Mouse (Mus musculus) hindbrain, embryonic 14.5 days (tissue): ENCODE measurements around the gene Atf7ip2. TPM values are rescaled to one million over a fixed set of nuclear protein-coding genes. Genes with fewer than 3 reads are reported as not detected.

ENCODE experiments used
- ATAC-seq: fragments of 200-750 bp; cut with Nextera tagmentation; 2 replicates; pipeline ENCODE4 v1.8.0; 2017; ENCODE audit warnings: moderate number of reproducible peaks, mild to moderate bottlenecking, moderate TSS enrichment, moderate library complexity; ENCODE audit not compliant: low FRiP score
- DNase-seq: peaks from one replicate; pipeline ENCODE4 v3.0.0-alpha.2; 2015; ENCODE audit warnings: low spot score
- H3K27ac ChIP-seq: fragments of 300-500 bp; sonication (generic); 2 replicates; pipeline ENCODE4 v1.5.1; 2014; ENCODE audit warnings: mild to moderate bottlenecking, moderate library complexity
- H3K27me3 ChIP-seq: fragments of 300-500 bp; sonication (generic); 2 replicates; pipeline ENCODE4 v1.6.1; 2014; ENCODE audit warnings: mild to moderate bottlenecking, low read length, mixed read lengths; ENCODE audit not compliant: control insufficient read depth, insufficient read depth
- H3K36me3 ChIP-seq: fragments of 300-500 bp; sonication (generic); replicated peaks from 2 replicates; pipeline ENCODE4 v1.6.1; 2014; ENCODE audit not compliant: control insufficient read depth, insufficient read depth
- H3K4me1 ChIP-seq: fragments of 300-500 bp; sonication (generic); replicated peaks from 2 replicates; pipeline ENCODE4 v1.6.1; 2014; ENCODE audit warnings: antibody characterized with exemption, low read length, mixed read lengths; ENCODE audit not compliant: control insufficient read depth, insufficient read depth
- H3K4me2 ChIP-seq: fragments of 300-500 bp; sonication (generic); replicated peaks from 2 replicates; pipeline ENCODE4 v1.6.1; 2014; ENCODE audit warnings: mild to moderate bottlenecking, moderate library complexity
- H3K4me3 ChIP-seq: fragments of 300-500 bp; sonication (generic); replicated peaks from 2 replicates; pipeline ENCODE4 v1.5.1; 2014; ENCODE audit warnings: mild to moderate bottlenecking, low read length
- H3K9ac ChIP-seq: fragments of 300-500 bp; sonication (generic); 2 replicates; pipeline ENCODE4 v1.6.1; 2014
- H3K9me3 ChIP-seq: fragments of 300-500 bp; sonication (generic); 2 replicates; pipeline ENCODE4 v1.6.1; 2016; ENCODE audit warnings: low read length; ENCODE audit not compliant: control insufficient read depth
- WGBS: fragments of 180-500 bp; shearing (Covaris S2); extraction: QIAGEN DNeasy Blood & Tissue Kit; methylation state at CpG from one replicate; pipeline ENCODE4 v1.1.7; 2014; 5-methylcytosine and 5-hydroxymethylcytosine counted together
- microRNA-seq: library from miRNA; unstranded; fragments of <30 nt; microRNA quantifications from one replicate; pipeline ENCODE4, GENCODE M21; 2016
- polyA plus RNA-seq: library from polyadenylated mRNA; unstranded; fragments of >200 nt; fragmentation: Nextera tagmentation; extraction: Ambion mirVana; gene quantifications from 2 replicates; pipeline ENCODE4 v1.2.1, GENCODE M21; 2014

The Atf7ip2 gene
- polyA plus RNA-seq, 1 experiment from 2014 or later, result 0.29 TPM

DNA sequence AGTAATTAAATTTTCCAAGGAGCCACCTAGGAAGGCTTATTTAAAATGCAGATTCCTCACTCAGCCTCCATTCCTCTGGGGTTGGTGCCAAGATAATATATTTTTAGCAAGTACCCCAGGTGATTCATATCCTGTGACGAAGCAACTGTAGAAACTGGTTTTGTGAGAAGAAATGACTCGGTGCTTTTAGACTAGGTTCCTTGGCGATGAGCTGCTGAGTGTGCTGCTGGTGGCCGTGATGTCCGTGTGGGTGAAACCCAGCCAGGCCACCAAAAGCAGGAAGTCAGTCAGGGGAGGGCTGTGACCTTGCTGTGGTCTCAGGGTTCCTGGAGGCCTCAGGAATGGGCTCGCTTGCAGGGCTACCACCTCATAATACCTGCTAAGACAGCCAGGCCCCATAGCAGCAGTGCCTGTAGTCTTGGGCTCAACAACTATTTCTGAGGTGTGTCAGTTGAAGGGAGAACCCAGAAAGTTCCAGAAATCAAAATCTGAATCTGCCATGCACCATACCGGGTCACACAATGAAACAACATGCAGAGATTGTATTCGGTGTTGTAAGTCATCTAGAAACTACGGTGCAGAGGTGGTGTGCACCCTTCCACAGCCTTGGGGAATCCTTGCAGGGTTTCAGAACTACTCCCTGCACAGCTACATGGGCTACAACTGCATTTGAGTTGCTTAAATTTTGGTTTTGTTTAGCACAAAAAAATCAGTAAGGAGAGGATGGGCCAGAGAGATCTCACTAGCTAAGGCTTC, 94.2 kb downstream of the Atf7ip2 start:
- Histone ChIP-seq H3K4me2 (no peak overlapping the region), H3K9me3 (no peaks in the 10 kb centered on the region), H3K27ac (no peak overlapping the region), H3K4me1 (no peaks in the 10 kb centered on the region), H3K4me3 (no peak overlapping the region), H3K9ac (no peak overlapping the region), H3K27me3 (no peaks in the 10 kb centered on the region), H3K36me3 (no peaks in the 10 kb centered on the region)
- ATAC-seq (no peak), DNase-seq (peak; percentile 30)
- WGBS, result 82% methylated on average over 9 of the region's 9 CpGs

- DNase-seq (no peak), ATAC-seq (no peak)
- WGBS, result 84% methylated on average over 6 of the region's 6 CpGs
- Histone ChIP-seq H3K9ac (no peak overlapping the region), H3K9me3 (no peaks in the 10 kb centered on the region), H3K36me3 (no peaks in the 10 kb centered on the region), H3K27ac (no peak overlapping the region), H3K4me3 (no peak overlapping the region), H3K27me3 (no peaks in the 10 kb centered on the region), H3K4me1 (no peaks in the 10 kb centered on the region), H3K4me2 (no peak overlapping the region)
Observed at GRCm38 (mm10) chr16:10288115-10288514, 95.6 kb downstream of the Atf7ip2 start.

DNA sequence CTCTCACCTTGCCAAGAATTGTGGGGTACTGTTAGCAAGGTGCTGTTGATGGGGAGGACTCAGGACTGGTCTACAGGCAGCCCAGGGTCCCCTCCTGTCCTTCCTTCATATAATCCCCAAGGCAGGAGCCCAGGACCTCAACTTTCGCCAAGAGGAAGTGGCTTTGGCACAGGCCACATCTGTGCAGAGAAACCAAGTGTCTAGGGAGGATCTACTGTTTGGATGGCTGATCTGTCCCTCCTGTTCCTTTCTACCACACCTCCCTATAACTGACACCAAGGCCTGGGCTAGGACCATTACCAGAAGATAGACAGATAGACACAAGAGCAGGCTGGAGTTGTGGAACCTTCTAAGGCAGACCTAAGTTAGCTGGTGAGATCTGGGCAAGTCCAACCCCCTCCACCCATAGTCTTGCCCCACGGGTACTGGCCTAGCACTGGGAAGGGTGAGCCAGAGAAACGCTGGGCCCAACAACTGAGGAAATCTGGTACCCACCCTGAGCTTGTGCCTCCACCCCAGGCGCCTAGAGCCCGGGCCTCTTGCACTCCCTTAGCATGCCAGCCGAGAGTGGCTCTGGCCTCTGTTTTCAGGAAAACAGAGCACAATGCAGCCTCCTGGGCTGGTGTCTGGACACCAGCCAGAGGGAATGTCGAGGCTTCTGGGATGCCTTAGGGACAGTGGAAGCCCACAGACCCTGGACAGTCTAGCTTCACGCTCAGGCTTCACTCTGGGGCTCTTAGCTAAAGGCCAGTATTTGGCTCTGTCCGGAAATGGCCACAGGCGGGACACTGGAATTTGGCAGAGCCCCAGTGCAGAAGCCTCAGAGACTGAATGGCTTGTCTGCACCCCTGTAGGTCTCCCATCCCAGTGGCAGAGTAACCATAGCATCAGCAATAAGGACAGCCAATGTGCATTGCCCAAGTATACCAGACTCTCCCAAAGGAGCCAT, 105.5 kb downstream of the Atf7ip2 start:
- ATAC-seq (no peak), DNase-seq (no peak)
- Histone ChIP-seq H3K9ac (no peak overlapping the region), H3K4me1 (no peaks in the 10 kb centered on the region), H3K27ac (no peak overlapping the region), H3K9me3 (no peaks in the 10 kb centered on the region), H3K4me3 (no peak overlapping the region), H3K27me3 (no peaks in the 10 kb centered on the region), H3K36me3 (no peaks in the 10 kb centered on the region), H3K4me2 (no peak overlapping the region)
- WGBS, result 71% methylated on average over 10 of the region's 10 CpGs

DNA sequence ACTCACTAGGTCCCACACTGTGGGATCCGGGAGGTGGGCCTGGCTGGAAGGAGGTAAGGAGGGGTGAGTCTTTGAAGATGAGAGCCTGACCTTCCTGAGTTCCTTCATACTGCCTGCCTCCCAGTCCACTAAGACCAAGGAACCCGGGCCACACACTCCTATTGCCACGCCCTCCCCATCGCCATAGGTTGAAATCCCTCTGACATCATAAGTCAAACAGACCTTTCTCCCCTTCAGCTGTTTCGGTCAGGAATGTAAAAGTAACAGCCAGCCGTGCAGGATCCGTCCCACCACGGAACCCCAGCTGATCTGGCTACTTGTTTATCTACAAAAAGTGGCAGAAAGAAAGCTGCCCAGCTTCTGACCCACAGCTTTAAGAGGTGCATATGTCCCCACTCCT, 107.1 kb downstream of the Atf7ip2 start:
- H3K27ac ChIP-seq, result no peak overlapping the region
- WGBS, result 37% methylated on average over 8 of the region's 8 CpGs
- no peaks in the 10 kb centered on the region for H3K36me3 ChIP-seq
- no peaks in the 10 kb centered on the region for H3K4me1 ChIP-seq
- no peak overlapping the region for H3K4me3 ChIP-seq
- H3K9me3 ChIP-seq, result no peaks in the 10 kb centered on the region
- no peak for ATAC-seq
- no peak overlapping the region for H3K9ac ChIP-seq
- H3K4me2 ChIP-seq, result no peak overlapping the region
- H3K27me3 ChIP-seq, result no peaks in the 10 kb centered on the region
- DNase-seq, result no peak

DNA sequence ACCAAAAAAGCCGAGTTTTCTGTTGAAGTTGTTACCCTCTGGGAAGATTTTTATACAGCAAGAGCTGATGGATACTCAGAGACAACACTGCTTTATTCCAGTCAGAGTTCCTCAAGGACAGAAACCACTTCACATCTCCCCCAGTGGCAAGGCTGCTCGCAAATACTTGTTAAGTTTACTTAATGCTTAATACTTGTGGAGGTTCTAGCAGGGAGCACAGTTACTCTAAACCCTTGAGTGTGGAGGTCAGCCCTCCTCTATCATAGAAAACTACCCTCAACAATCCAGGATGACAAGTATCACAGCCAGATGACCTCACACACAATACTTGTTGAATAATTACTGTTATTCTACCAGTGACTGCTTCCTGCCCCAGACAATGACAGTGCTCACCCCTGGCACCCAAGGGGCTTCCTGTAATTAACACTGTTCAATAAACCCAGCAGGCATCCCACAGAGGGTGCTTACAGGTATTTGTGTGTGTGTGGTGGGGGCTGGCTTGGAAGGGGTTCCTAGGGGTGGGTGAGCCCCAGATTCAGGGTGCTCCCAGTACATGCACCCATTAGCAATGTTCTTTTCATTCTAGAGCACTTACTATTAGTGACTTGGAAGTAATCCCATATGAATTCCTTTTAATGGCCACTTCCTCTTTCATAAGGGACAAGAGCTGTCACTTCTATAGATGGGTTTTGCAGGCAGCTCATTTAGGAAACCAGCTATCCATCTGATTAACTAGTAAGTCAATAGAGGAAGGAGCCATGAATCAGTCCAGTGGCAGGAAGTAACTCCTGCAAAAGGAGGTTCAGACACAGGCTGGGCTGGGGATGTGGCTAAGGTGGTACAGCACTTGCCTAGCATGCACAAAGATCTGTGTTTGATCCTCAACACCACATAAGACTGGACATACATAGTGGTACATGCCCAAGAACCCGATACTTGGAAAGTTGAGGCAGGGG, 108.0 kb downstream of the Atf7ip2 start:
- H3K9ac ChIP-seq, result no peak overlapping the region
- ATAC-seq (no peak), DNase-seq (no peak)
- H3K27me3 ChIP-seq, result no peaks in the 10 kb centered on the region
- no peak overlapping the region for H3K4me2 ChIP-seq
- no peak overlapping the region for H3K27ac ChIP-seq
- no peaks in the 10 kb centered on the region for H3K4me1 ChIP-seq
- H3K36me3 ChIP-seq, result no peaks in the 10 kb centered on the region
- 73% methylated on average over 3 of the region's 3 CpGs for WGBS
- H3K4me3 ChIP-seq, result no peak overlapping the region
- no peaks in the 10 kb centered on the region for H3K9me3 ChIP-seq

Small RNAs within 50 kb of the gene (microRNA-seq; reads per million reads assigned to microRNA genes)
- not detected for gene Gm22932

Other genes with a start within 250 kb of the Atf7ip2 start
- 6.2 and 6.9 TPM in 2 replicates for gene Grin2a, start 197.2 kb upstream of the Atf7ip2 start, polyA plus RNA-seq
- gene Rpl39l, start 22.5 kb upstream of the Atf7ip2 start, polyA plus RNA-seq, result not detected in 2 replicates
- 17.6 and 19.5 TPM in 2 replicates for gene Emp2, start 121.3 kb downstream of the Atf7ip2 start, polyA plus RNA-seq
- gene Tekt5, start 202.8 kb downstream of the Atf7ip2 start, polyA plus RNA-seq, result 16.1 and 17.9 TPM in 2 replicates
- gene Nubp1, start 219.2 kb downstream of the Atf7ip2 start, polyA plus RNA-seq, result 46.0 and 50.4 TPM in 2 replicates